Mouse (Mus musculus) liver, embryonic 11.5 days (tissue): ENCODE measurements at regions not wholly inside any gene's neighbourhood (a gene's known extent, or its start where the extent isn't known, plus 50 kb on each side); places are given as distances from the start of the nearest gene placed in this dataset.

Experiments
- ATAC-seq: fragments of 200-750 bp; cut with Nextera tagmentation; replicated peaks from 2 replicates; pipeline ENCODE4 v1.8.0; 2017; ENCODE audit warnings: moderate number of reproducible peaks, mild to moderate bottlenecking, moderate TSS enrichment, moderate library complexity; ENCODE audit not compliant: low FRiP score
- DNase-seq: peaks from one replicate; pipeline ENCODE4 v3.0.0-alpha.2; 2017; ENCODE audit warnings: low spot score
- H3K27ac ChIP-seq: fragments of 300-500 bp; sonication (generic); 2 replicates; pipeline ENCODE4 v1.5.1; 2014; ENCODE audit warnings: mild to moderate bottlenecking, low read depth, low read length, control low read depth
- H3K27me3 ChIP-seq: fragments of 300-500 bp; sonication (generic); replicated peaks from 2 replicates; pipeline ENCODE4 v1.6.1; 2014; ENCODE audit warnings: low read length, mixed read lengths; ENCODE audit not compliant: control insufficient read depth, insufficient read depth
- H3K36me3 ChIP-seq: fragments of 300-500 bp; sonication (generic); 2 replicates; pipeline ENCODE4 v1.6.1; 2014; ENCODE audit warnings: mild to moderate bottlenecking, low read length, moderate library complexity, mixed read lengths; ENCODE audit not compliant: control insufficient read depth, insufficient read depth
- H3K4me1 ChIP-seq: fragments of 300-500 bp; sonication (generic); replicated peaks from 2 replicates; pipeline ENCODE4 v1.6.1; 2014; ENCODE audit warnings: low read length, mixed read lengths; ENCODE audit not compliant: control insufficient read depth, insufficient read depth
- H3K4me2 ChIP-seq: fragments of 300-500 bp; sonication (generic); 2 replicates; pipeline ENCODE4 v1.6.1; 2014; ENCODE audit warnings: mild to moderate bottlenecking, control low read depth, moderate library complexity
- H3K4me3 ChIP-seq: fragments of 300-500 bp; sonication (generic); 2 replicates; pipeline ENCODE4 v1.5.1; 2014; ENCODE audit warnings: low read depth, low read length, control low read depth
- H3K9ac ChIP-seq: fragments of 300-500 bp; sonication (generic); 2 replicates; pipeline ENCODE4 v1.6.1; 2014; ENCODE audit warnings: low read depth, low read length, control low read depth
- H3K9me3 ChIP-seq: fragments of 300-500 bp; sonication (generic); 2 replicates; pipeline ENCODE4 v1.6.1; 2016; ENCODE audit warnings: low read length, inconsistent platforms, mixed read lengths; ENCODE audit not compliant: control insufficient read depth
- WGBS: fragments of 180-500 bp; shearing (Covaris S2); extraction: QIAGEN DNeasy Blood & Tissue Kit; methylation state at CpG from one replicate; pipeline ENCODE4 v1.1.7; 2014; 5-methylcytosine and 5-hydroxymethylcytosine counted together

DNA sequence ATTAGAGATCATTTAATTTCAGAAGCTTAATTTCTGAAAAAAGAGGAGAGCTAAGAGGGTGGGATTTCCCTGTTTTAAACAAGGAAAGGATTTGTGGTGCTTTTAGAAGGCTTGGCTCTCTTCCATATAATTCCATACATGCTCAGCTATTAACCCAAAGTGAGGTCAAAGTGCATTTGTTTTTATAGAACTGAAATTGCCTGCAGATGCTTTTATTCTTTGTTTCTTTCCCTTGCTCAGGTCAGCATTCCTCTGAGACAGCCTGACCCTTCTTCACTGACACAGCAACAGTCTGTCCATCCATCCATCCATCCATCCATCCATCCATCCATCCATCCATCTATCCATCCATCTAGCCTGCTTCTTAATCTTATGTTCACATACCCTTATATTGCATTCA, 82.0 kb upstream of the Cdkn2b start:
- Histone ChIP-seq H3K9me3 (no peaks in the 10 kb centered on the region), H3K9ac (no peak overlapping the region), H3K27ac (no peak overlapping the region), H3K4me2 (no peak overlapping the region), H3K4me1 (no peaks in the 10 kb centered on the region), H3K27me3 (no peaks in the 10 kb centered on the region), H3K4me3 (no peak overlapping the region), H3K36me3 (no peaks in the 10 kb centered on the region)
- no peak for ATAC-seq
- DNase-seq: no peak

DNA sequence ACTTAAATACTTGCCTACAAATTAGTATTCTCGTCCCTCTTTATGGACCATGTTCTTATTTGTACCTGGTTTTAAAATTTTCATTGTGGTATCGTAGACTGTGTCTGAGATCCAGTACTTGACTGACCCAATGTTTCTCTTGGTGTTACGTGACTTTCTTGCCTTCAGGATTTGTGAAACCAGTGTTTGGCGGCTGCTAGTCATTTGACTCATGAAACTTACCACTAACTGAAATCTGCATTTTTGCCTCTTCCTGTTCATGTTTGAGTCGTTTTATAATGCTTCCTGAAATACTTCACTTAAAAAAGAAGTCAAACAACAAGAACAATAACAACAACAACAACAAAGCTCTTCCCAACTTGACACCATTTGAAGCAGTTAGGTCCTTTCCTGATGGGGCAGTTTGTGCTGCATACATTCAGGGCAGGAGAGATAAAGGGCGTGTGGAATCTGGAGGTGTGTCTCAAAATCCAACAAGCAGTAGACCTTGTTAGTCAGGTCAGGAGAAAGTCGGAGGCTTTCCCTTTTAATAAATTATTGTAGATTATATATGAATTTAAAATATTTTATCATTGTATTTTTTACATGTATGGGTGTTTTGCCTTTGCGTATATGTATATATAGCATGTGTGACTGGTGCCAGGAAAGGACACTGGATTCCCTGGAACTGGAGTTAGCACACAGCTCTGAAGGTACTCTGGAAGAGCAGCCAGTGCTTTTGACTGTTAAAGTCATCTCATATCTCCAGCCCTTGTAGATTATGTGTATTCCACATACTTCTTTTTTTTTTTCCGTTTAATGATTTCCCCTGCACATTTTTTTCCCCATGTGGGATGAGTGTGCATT, 80.8 kb upstream of the Cdkn2b start:
- Histone ChIP-seq H3K9ac (no peak overlapping the region), H3K4me1 (no peaks in the 10 kb centered on the region), H3K4me2 (no peak overlapping the region), H3K27me3 (no peaks in the 10 kb centered on the region), H3K4me3 (no peak overlapping the region), H3K9me3 (no peaks in the 10 kb centered on the region), H3K27ac (no peak overlapping the region), H3K36me3 (no peaks in the 10 kb centered on the region)
- ATAC-seq (no peak), DNase-seq (no peak)
- WGBS: 75% methylated on average over 9 of the region's 9 CpGs

DNA sequence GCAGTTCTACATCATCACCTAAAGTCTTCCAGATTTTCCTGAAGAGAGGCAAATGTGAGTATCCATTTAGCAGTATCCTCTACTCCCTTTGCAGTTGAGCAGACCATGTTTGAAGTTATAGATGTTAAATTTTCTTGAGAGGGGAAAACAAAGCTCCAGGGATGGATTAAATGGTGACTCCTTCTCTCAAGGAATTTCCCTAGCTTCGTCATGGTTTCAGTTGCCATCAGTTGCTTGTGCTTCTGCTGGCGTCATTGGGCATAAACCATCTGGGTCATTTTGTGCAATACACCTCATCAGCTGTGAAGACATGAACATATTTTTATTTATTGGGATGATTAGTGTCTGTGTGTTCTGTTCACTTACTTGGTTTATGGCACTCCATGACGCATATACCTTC, 72.7 kb upstream of the Cdkn2b start:
- Histone ChIP-seq H3K4me2 (no peak overlapping the region), H3K27ac (no peak overlapping the region), H3K9ac (no peak overlapping the region), H3K27me3 (no peaks in the 10 kb centered on the region), H3K4me3 (no peak overlapping the region), H3K4me1 (no peaks in the 10 kb centered on the region), H3K36me3 (no peaks in the 10 kb centered on the region), H3K9me3 (no peaks in the 10 kb centered on the region)
- no peak for DNase-seq
- WGBS: 84% methylated on average over 3 of the region's 3 CpGs
- ATAC-seq: no peak

DNA sequence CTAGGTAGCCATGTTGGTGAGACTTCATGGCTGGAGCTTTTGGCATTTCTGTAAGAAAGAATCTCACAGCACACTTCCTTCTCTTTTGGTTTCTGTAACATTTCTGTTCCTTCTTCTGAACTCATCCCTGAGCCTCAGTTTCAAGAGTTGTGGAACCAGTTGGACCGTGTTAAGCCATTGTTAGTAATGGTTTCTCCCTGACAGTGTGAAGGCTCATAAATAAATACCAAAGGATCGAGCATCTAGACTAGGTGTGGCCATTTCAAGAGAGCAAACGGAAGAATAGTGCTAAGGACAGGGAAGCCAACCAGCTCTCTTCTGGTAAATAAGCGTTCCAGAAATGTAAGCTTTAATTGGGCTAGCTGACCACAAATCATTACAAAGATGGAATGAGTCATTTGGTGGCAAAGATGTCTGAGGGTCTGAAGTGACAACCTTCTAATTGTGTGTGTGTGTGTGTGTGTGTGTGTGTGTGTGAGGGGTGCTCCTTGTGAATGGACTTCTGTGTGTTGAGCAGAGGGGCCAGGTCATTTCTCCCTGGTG, 71.7 kb upstream of the Cdkn2b start:
- Histone ChIP-seq H3K9ac (no peak overlapping the region), H3K27me3 (no peaks in the 10 kb centered on the region)

DNA sequence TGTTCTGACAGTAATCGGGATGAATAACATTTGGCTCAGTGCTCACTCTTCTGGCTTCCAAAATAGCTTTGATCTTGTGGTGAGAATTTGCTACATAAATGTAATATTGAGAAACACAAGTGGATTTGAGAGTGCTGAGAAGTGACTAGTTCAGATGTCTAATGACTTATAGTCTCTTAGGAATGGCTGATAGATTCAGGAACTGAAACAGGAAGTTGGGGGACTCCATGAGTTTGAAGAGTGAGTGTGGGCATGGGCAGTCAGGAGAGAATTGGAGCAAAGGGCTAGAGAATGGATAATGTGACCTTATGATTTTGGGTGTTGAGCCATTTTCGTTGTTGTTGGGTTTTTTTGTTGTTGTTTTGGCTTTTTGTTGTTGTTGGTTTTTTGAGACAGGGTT, 70.9 kb upstream of the Cdkn2b start:
- WGBS: 89% methylated on average over 2 of the region's 2 CpGs

More for the DNA sequence above, 71.7 kb upstream of the Cdkn2b start:
- Histone ChIP-seq H3K4me1 (no peaks in the 10 kb centered on the region), H3K36me3 (no peaks in the 10 kb centered on the region), H3K9me3 (no peaks in the 10 kb centered on the region), H3K4me3 (no peak overlapping the region), H3K27ac (no peak overlapping the region), H3K4me2 (no peak overlapping the region)
- WGBS: 79% methylated on average over 4 of the region's 4 CpGs
- ATAC-seq (no peak), DNase-seq (no peak)

DNA sequence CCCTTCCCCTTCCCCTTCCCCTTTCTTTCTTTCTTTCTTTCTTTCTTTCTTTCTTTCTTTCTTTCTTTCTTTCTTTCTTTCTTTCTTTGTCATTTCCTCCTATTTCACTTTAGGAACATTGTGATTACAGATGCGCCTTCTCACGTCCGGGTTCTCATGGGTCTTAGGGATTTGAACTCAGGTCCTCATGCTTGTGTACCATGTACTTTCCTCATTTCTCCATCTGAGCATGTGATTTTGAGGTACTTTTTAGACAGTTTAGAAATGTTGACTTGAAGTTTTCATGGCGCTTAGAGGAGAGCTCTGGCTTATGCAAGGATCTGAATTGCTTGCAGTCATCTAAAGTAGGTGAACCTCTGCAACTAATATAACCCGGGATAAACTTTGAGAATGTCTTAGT, 70.2 kb upstream of the Cdkn2b start:
- no peak for ATAC-seq
- H3K4me3 ChIP-seq: no peak overlapping the region
- no peak overlapping the region for H3K27ac ChIP-seq
- no peak for DNase-seq
- H3K36me3 ChIP-seq: no peaks in the 10 kb centered on the region
- H3K9me3 ChIP-seq: no peaks in the 10 kb centered on the region
- H3K4me2 ChIP-seq: no peak overlapping the region
- H3K27me3 ChIP-seq: no peaks in the 10 kb centered on the region
- 87% methylated on average over 5 of the region's 5 CpGs for WGBS
- H3K9ac ChIP-seq: no peak overlapping the region
- H3K4me1 ChIP-seq: no peaks in the 10 kb centered on the region

More for the DNA sequence above, 70.9 kb upstream of the Cdkn2b start:
- Histone ChIP-seq H3K36me3 (no peaks in the 10 kb centered on the region), H3K27ac (no peak overlapping the region), H3K27me3 (no peaks in the 10 kb centered on the region), H3K4me1 (no peaks in the 10 kb centered on the region), H3K4me2 (no peak overlapping the region), H3K9ac (no peak overlapping the region), H3K4me3 (no peak overlapping the region), H3K9me3 (no peaks in the 10 kb centered on the region)
- no peak for DNase-seq
- ATAC-seq: no peak

DNA sequence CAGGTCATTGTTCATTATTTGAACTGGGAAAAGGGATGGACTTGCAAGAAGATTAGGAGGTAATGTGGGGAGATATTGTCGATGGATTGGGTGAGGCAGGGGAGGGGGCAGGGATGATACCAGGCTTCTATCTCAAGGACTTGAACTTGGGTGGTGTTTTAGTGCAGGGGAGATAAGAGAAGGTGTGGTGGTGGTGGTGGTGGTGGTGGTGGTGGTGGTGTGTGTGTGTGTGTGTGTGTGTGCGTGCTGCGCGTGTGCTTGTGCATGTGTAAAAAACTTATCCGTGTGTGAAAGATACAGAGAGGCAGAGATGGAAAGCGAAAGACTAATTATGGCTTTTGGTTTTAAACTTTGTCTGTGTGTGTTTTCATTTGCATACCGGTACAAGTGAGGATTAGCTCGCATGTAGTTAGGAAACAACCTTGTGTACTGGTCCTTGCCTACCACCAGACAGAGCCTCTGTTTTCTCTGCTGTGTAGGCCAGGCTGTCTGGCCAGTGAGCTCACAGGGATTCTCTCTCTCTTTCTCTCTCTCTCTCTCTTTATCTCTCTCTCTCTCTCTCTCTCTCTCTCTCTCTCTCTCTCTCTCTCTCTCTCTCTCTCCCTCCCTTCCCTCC, 69.6 kb upstream of the Cdkn2b start:
- no peak for DNase-seq
- Histone ChIP-seq H3K27me3 (no peaks in the 10 kb centered on the region), H3K4me1 (no peaks in the 10 kb centered on the region), H3K9ac (no peak overlapping the region), H3K9me3 (no peaks in the 10 kb centered on the region), H3K4me3 (no peak overlapping the region), H3K4me2 (no peak overlapping the region), H3K27ac (no peak overlapping the region), H3K36me3 (no peaks in the 10 kb centered on the region)
- WGBS: 87% methylated on average over 8 of the region's 8 CpGs
- no peak for ATAC-seq

DNA sequence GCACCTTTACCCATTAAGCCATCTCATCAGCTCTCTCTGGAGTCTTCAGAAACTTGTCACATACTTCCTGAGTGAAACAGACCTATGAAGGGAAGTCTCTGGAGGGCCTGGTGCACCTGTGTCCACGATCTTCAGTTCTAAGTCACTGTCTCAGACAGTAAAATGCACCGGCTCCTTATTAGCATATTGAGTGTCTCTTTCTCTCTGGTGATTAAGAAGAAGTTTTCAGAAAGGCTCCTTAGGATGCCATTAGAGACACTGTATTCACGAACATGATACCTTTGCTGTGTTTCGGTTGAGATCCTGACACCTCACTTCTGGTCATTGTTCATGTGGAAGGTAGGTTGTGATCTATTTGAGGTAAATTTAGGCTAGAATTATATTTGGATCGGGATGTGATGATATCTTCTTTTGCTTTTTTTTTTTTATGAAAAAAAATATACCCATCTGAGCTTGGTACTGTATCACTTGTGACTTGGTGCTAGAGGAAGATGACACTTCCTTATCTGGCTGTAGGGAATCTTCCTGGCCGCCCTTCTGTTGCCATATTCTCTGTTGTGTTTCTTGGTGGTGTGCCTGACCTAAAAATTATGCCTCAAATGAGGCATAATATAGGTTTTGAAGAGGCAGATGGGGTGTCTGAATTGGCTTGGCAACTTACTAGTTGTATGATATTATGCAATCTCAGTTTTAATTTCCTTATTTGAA, 68.9 kb upstream of the Cdkn2b start:
- no peaks in the 10 kb centered on the region for H3K36me3 ChIP-seq
- no peak overlapping the region for H3K9ac ChIP-seq
- H3K4me1 ChIP-seq: no peaks in the 10 kb centered on the region
- no peaks in the 10 kb centered on the region for H3K9me3 ChIP-seq
- no peaks in the 10 kb centered on the region for H3K27me3 ChIP-seq
- WGBS: 83% methylated on average over 6 of the region's 6 CpGs
- no peak overlapping the region for H3K4me2 ChIP-seq
- ATAC-seq (no peak), DNase-seq (no peak)
- H3K4me3 ChIP-seq: no peak overlapping the region
- H3K27ac ChIP-seq: no peak overlapping the region
